In the genomic region with DNA sequence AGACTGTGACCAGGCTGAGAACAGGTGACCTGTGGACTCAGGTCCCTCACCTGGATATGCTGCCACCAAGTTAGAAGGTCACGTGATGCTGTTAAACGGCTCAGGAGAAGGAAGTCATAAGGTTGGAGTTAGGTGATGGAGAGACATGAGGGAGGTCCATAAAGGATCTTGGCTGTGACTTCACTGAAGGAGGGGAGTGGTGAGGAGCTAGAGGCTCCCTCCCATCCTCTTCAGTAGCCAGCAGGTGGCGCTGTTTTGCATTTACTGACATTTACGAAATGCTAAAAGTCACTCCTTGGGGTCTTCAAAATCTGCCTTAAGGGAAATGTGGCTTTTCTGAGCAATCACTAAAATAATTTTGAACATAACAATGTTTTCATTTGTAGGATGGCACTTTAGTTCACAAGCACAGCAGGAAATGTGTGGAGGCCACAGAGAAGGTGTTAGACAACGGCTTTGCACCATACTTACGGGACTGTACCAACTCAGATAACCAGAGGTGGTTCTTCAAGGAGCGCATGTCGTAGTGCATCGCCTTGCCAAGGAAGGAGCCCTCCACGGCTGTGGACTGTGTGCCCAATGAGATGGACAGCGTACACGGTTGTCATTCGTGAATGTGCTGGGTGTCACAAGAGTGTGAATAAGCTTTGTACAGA, we compare ENCODE assay signal across 9 mouse cellular contexts. TPM values are rescaled to one million over a fixed set of nuclear protein-coding genes. Genes with fewer than 3 reads are reported as not detected.
DNase-seq lines count a peak whose midpoint lies in the region; ATAC-seq and TF ChIP-seq lines count a peak whose summit lies in the region.
"Had no signal": no experiment of that assay in that cellular context is flagged by ENCODE, and none has a peak within 500 bp of the region (broad histone marks: within the 10 kb centered on the region; RNA-seq: fewer than 3 reads in every experiment).

No protein-coding gene starts in this region.

- no peak overlapping the region for H3K9ac ChIP-seq in heart, embryonic 11.5 days (ENCODE audit: low read depth, low read length)
- H3K9ac ChIP-seq in forebrain, embryonic 15.5 days (replicated peaks): no peak overlapping the region
- no peak overlapping the region for H3K9ac ChIP-seq in stomach, postnatal 0 days (ENCODE audit: low read length)
- H3K9ac ChIP-seq: liver, embryonic 13.5 days had no signal

- no peak for TF ChIP-seq EP300 in stomach, postnatal 0 days (optimal IDR thresholded peaks at IDR 0.05)

- no peaks in the 10 kb centered on the region for H3K27me3 ChIP-seq in heart, embryonic 11.5 days (ENCODE audit: control insufficient read depth, insufficient read depth, low read length)
- H3K27me3 ChIP-seq in forebrain, embryonic 15.5 days: no peaks in the 10 kb centered on the region
- no peaks in the 10 kb centered on the region for H3K27me3 ChIP-seq in stomach, postnatal 0 days (ENCODE audit: control insufficient read depth, insufficient read depth, low read length)
- H3K27me3 ChIP-seq: liver, embryonic 13.5 days had no signal

- H3K36me3 ChIP-seq in heart, embryonic 11.5 days (ENCODE audit: control insufficient read depth, insufficient read depth, low read length): no peaks in the 10 kb centered on the region
- H3K36me3 ChIP-seq in forebrain, embryonic 15.5 days: no peaks in the 10 kb centered on the region
- no peaks in the 10 kb centered on the region for H3K36me3 ChIP-seq in stomach, postnatal 0 days (ENCODE audit: control insufficient read depth, insufficient read depth, low read length)
- H3K36me3 ChIP-seq: liver, embryonic 13.5 days had no signal

- ATAC-seq in heart, embryonic 11.5 days (replicated peaks; ENCODE audit: insufficient number of reproducible peaks, low FRiP score, low TSS enrichment): no peak
- 0 out of 2 replicates have a peak, but pooled peaks have one; percentile 32 for ATAC-seq in forebrain, embryonic 15.5 days (replicated peaks)
- ATAC-seq in stomach, postnatal 0 days (ENCODE audit: low FRiP score, low TSS enrichment): peak; percentile 67; the same call in 1 of the 2 replicates

- peak; percentile 89 for DNase-seq in heart, adult 11 months
- DNase-seq in CD4-positive helper T cell, adult 2 months (ENCODE audit: low read depth, low spot score): peak; percentile 40
- DNase-seq in kidney, postnatal 25 days: peak; percentile 57 to 75
- DNase-seq in lung, postnatal 36 days: peak; percentile 50
- peak; percentile 58 for DNase-seq in stomach, postnatal 0 days (ENCODE audit: low spot score)
- DNase-seq: liver, embryonic 13.5 days had no signal

- WGBS in heart, embryonic 11.5 days (ENCODE audit: insufficient replicate concordance): 60% methylated on average over 13 of the region's 13 CpGs
- WGBS in forebrain, embryonic 15.5 days: 65% methylated on average over 13 of the region's 13 CpGs
- 61% methylated on average over 13 of the region's 13 CpGs for WGBS in stomach, postnatal 0 days

- no peaks in the 10 kb centered on the region for H3K4me1 ChIP-seq in heart, embryonic 11.5 days (ENCODE audit: control insufficient read depth, insufficient read depth, low read length)
- H3K4me1 ChIP-seq in bone marrow macrophage, adult 2 months (ENCODE audit: control insufficient read depth, insufficient read depth, low read length): no peaks in the 10 kb centered on the region
- no peaks in the 10 kb centered on the region for H3K4me1 ChIP-seq in forebrain, embryonic 15.5 days
- H3K4me1 ChIP-seq in stomach, postnatal 0 days (replicated peaks; ENCODE audit: control insufficient read depth, insufficient read depth): no peaks in the 10 kb centered on the region
- H3K4me1 ChIP-seq: liver, embryonic 13.5 days had no signal

- H3K4me2 ChIP-seq in heart, embryonic 11.5 days: no peak overlapping the region
- no peak overlapping the region for H3K4me2 ChIP-seq in forebrain, embryonic 15.5 days (replicated peaks)
- no peak overlapping the region for H3K4me2 ChIP-seq in stomach, postnatal 0 days (replicated peaks; ENCODE audit: low read depth)
- H3K4me2 ChIP-seq: liver, embryonic 13.5 days had no signal

- H3K4me3 ChIP-seq in heart, embryonic 11.5 days (ENCODE audit: low read depth, low read length): no peak overlapping the region
- no peak overlapping the region for H3K4me3 ChIP-seq in bone marrow macrophage, adult 2 months (ENCODE audit: insufficient read depth, low read length)
- H3K4me3 ChIP-seq in forebrain, embryonic 15.5 days: no peak overlapping the region
- H3K4me3 ChIP-seq in stomach, postnatal 0 days (ENCODE audit: low read depth, low read length): no peak overlapping the region
- H3K4me3 ChIP-seq: liver, embryonic 13.5 days had no signal

- H3K9me3 ChIP-seq in heart, embryonic 11.5 days (replicated peaks; ENCODE audit: control insufficient read depth, low read length): peaks cover 2% of the 10 kb centered on the region; the same call in 1 of the 2 replicates
- no peaks in the 10 kb centered on the region for H3K9me3 ChIP-seq in forebrain, embryonic 15.5 days
- H3K9me3 ChIP-seq in stomach, postnatal 0 days (ENCODE audit: control insufficient read depth, low read length): no peaks in the 10 kb centered on the region
- H3K9me3 ChIP-seq: liver, embryonic 13.5 days had no signal

- TF ChIP-seq CTCF in bone marrow macrophage, adult 2 months (IDR thresholded peaks at IDR 0.05; ENCODE audit: low read depth, low read length): peak; percentile 46
- TF ChIP-seq CTCF in stomach, postnatal 0 days (IDR thresholded peaks at IDR 0.05; ENCODE audit: low read depth): peak; percentile 86

- no peak overlapping the region for H3K27ac ChIP-seq in heart, embryonic 11.5 days (ENCODE audit: low read depth, low read length)
- H3K27ac ChIP-seq in bone marrow macrophage, adult 2 months (ENCODE audit: insufficient read depth, low read depth, low read length): no peak overlapping the region
- no peak overlapping the region for H3K27ac ChIP-seq in forebrain, embryonic 15.5 days (replicated peaks)
- H3K27ac ChIP-seq in stomach, postnatal 0 days (replicated peaks): no peak overlapping the region
- H3K27ac ChIP-seq: liver, embryonic 13.5 days had no signal

- no peak for TF ChIP-seq POLR2A in bone marrow macrophage, adult 2 months (IDR thresholded peaks at IDR 0.05; ENCODE audit: borderline replicate concordance, low read depth, low read length)

RNA-seq across cellular contexts. Expression of a gene that starts 30.5 kb away (rescaled TPM):
- polyA plus RNA-seq in heart, embryonic 11.5 days (2014; fragmentation: Nextera tagmentation; extraction: Ambion mirVana): 0.89 and 1.5 TPM in 2 replicates
- polyA plus RNA-seq in bone marrow macrophage, adult 2 months (2012; ENCODE audit: insufficient read depth, insufficient read length, missing spikeins): 10.0 and 11.8 TPM in 2 replicates
- polyA plus RNA-seq in forebrain, embryonic 15.5 days (2015; fragmentation: Nextera tagmentation; extraction: Ambion mirVana): 1.2 and 1.3 TPM in 2 replicates
- 57.9 and 59.9 TPM in 2 replicates for polyA plus RNA-seq in stomach, postnatal 0 days (2015; fragmentation: Nextera tagmentation; extraction: Ambion mirVana)
